Mouse (Mus musculus): ENCODE data around the gene Slc25a47. TPM values are rescaled to one million over a fixed set of nuclear protein-coding genes. Genes with fewer than 3 reads are reported as not detected.

Slc25a47 gene
- polyA plus RNA-seq, 1 experiment from 2014 or later: 15.6 TPM

DNA sequence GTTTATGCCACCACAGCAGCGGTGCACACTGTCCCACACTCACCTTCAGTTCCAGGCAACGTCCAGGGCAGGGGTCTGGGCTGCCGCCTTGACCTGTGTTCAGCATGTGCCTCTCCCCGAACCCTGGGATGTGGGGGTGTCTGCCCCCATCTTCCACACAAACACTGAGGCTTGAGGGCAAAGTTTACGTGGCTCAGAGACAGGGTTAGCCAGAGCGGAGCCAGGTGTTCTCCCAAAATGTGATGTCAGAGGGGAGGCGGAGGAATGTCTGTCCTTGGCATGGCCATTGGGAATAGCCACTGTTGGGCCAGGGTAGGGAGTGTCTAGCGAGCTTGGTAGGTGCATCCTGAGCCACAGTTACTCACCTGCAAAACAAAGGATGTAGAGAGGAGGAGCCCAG is 17.0 kb downstream of the Slc25a47 start:
- H3K27ac ChIP-seq: no peak overlapping the region
- H3K4me1 ChIP-seq: 0 out of 2 replicates have a peak, but pooled peaks cover 7% of the 10 kb centered on the region
- no peak overlapping the region for H3K4me3 ChIP-seq
- no peak for DNase-seq (ENCODE audit: low spot score)
- H3K36me3 ChIP-seq: peaks cover 17% of the 10 kb centered on the region
- H3K27me3 ChIP-seq (ENCODE audit: low read depth, poor library complexity, severe bottlenecking): no peaks in the 10 kb centered on the region
- 85% methylated on average over 8 of the region's 8 CpGs for WGBS
- no peaks in the 10 kb centered on the region for H3K9me3 ChIP-seq (replicated peaks)

GRCm38 (mm10) chr12:108855081-108855480 is 19.2 kb downstream of the Slc25a47 start:
- DNase-seq (ENCODE audit: low spot score): no peak
- H3K9me3 ChIP-seq (replicated peaks): no peaks in the 10 kb centered on the region
- H3K4me1 ChIP-seq: 0 out of 2 replicates have a peak, but pooled peaks cover 7% of the 10 kb centered on the region
- no peaks in the 10 kb centered on the region for H3K27me3 ChIP-seq (ENCODE audit: low read depth, poor library complexity, severe bottlenecking)
- WGBS: 85% methylated on average over 10 of the region's 10 CpGs
- H3K27ac ChIP-seq: no peak overlapping the region
- peaks cover 25% of the 10 kb centered on the region for H3K36me3 ChIP-seq
- no peak overlapping the region for H3K4me3 ChIP-seq

- WGBS: 89% methylated on average over 8 of the region's 8 CpGs
- Histone ChIP-seq H3K4me1 (no peaks in the 10 kb centered on the region), H3K36me3 (peaks cover 34% of the 10 kb centered on the region), H3K27me3 (ENCODE audit: low read depth, poor library complexity, severe bottlenecking) (no peaks in the 10 kb centered on the region), H3K27ac (no peak overlapping the region), H3K4me3 (no peak overlapping the region), H3K9me3 (replicated peaks) (no peaks in the 10 kb centered on the region)
- DNase-seq (ENCODE audit: low spot score): no peak
These were observed 20.3 kb downstream of the Slc25a47 start for GRCm38 (mm10) chr12:108856186-108856585.

GRCm38 (mm10) chr12:108857109-108857508 is 21.3 kb downstream of the Slc25a47 start:
- WGBS: 91% methylated on average over 7 of the region's 7 CpGs
- H3K9me3 ChIP-seq (replicated peaks): no peaks in the 10 kb centered on the region
- no peaks in the 10 kb centered on the region for H3K27me3 ChIP-seq (ENCODE audit: low read depth, poor library complexity, severe bottlenecking)
- DNase-seq (ENCODE audit: low spot score): no peak
- peaks cover 43% of the 10 kb centered on the region for H3K36me3 ChIP-seq
- H3K27ac ChIP-seq: no peak overlapping the region
- H3K4me3 ChIP-seq: no peak overlapping the region
- no peaks in the 10 kb centered on the region for H3K4me1 ChIP-seq

- DNase-seq (ENCODE audit: low spot score): no peak
- 84% methylated on average over 7 of the region's 7 CpGs for WGBS
- Histone ChIP-seq H3K36me3 (peaks cover 49% of the 10 kb centered on the region), H3K9me3 (replicated peaks) (no peaks in the 10 kb centered on the region), H3K27me3 (ENCODE audit: low read depth, poor library complexity, severe bottlenecking) (no peaks in the 10 kb centered on the region), H3K27ac (no peak overlapping the region), H3K4me3 (no peak overlapping the region), H3K4me1 (no peaks in the 10 kb centered on the region)
These were observed 21.8 kb downstream of the Slc25a47 start for GRCm38 (mm10) chr12:108857589-108858184.

GRCm38 (mm10) chr12:108858486-108858885 is 22.6 kb downstream of the Slc25a47 start:
- 91% methylated on average over 5 of the region's 5 CpGs for WGBS
- Histone ChIP-seq H3K27ac (no peak overlapping the region), H3K36me3 (peaks cover 57% of the 10 kb centered on the region), H3K27me3 (ENCODE audit: low read depth, poor library complexity, severe bottlenecking) (no peaks in the 10 kb centered on the region), H3K9me3 (replicated peaks) (no peaks in the 10 kb centered on the region), H3K4me1 (no peaks in the 10 kb centered on the region), H3K4me3 (no peak overlapping the region)
- DNase-seq (ENCODE audit: low spot score): no peak

- no peak for DNase-seq (ENCODE audit: low spot score)
- Histone ChIP-seq H3K27ac (no peak overlapping the region), H3K27me3 (ENCODE audit: low read depth, poor library complexity, severe bottlenecking) (no peaks in the 10 kb centered on the region), H3K9me3 (replicated peaks) (no peaks in the 10 kb centered on the region), H3K36me3 (peaks cover 100% of the 10 kb centered on the region), H3K4me1 (no peaks in the 10 kb centered on the region), H3K4me3 (no peak overlapping the region)
- 91% methylated on average over 6 of the region's 6 CpGs for WGBS
These were observed 29.2 kb downstream of the Slc25a47 start for GRCm38 (mm10) chr12:108865007-108865494.

DNA sequence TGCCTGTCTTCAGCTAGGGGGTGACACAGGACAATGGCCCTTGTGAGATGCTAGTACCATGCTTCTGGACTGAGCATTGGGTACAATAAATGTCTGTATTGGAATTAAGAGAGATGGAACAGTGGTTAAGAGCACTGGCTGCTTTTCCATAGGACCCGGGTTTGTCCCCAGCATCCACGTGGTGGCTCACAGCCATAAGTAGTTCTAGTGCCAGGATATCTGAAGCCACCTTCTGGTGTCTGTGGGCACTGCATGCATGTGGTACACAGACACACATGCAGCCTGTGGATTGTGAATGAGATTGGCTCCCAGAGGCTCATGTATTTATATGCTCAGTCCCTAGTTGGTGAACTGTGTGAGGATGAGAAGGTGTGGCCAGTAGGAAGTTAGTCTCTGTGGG is 33.7 kb downstream of the Slc25a47 start:
- Histone ChIP-seq H3K4me3 (no peak overlapping the region), H3K36me3 (peaks cover 100% of the 10 kb centered on the region), H3K4me1 (no peaks in the 10 kb centered on the region), H3K9me3 (replicated peaks) (no peaks in the 10 kb centered on the region), H3K27me3 (ENCODE audit: low read depth, poor library complexity, severe bottlenecking) (no peaks in the 10 kb centered on the region), H3K27ac (no peak overlapping the region)
- WGBS: 85% methylated on average over 2 of the region's 2 CpGs
- no peak for DNase-seq (ENCODE audit: low spot score)

DNA sequence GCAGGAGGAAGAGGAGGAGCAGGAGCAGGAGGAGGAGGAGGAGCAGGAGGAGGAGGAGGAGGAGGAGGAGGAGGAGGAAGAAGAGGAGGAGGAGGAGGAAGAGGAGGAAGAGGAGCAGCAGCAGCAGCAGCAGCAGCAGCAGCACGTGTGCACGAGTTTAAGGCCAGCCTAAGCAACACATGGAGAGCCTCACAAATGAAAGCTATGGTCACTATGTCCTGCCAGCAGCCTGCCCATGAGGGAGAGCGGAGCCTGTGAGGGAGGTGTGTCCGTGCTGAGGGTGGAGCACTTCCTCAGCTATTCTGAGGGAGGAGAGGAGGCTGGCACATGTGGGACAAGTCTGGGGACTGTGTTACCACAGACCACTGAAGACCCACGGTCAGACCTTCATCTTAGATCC is 37.3 kb downstream of the Slc25a47 start:
- H3K36me3 ChIP-seq: peaks cover 98% of the 10 kb centered on the region
- H3K4me1 ChIP-seq: no peaks in the 10 kb centered on the region
- 85% methylated on average over 5 of the region's 5 CpGs for WGBS
- no peaks in the 10 kb centered on the region for H3K9me3 ChIP-seq (replicated peaks)
- no peak overlapping the region for H3K27ac ChIP-seq
- no peak overlapping the region for H3K4me3 ChIP-seq
- DNase-seq (ENCODE audit: low spot score): no peak
- no peaks in the 10 kb centered on the region for H3K27me3 ChIP-seq (ENCODE audit: low read depth, poor library complexity, severe bottlenecking)

- Histone ChIP-seq H3K4me3 (no peak overlapping the region), H3K27ac (no peak overlapping the region), H3K9me3 (replicated peaks) (no peaks in the 10 kb centered on the region), H3K27me3 (ENCODE audit: low read depth, poor library complexity, severe bottlenecking) (no peaks in the 10 kb centered on the region), H3K36me3 (peaks cover 95% of the 10 kb centered on the region), H3K4me1 (no peaks in the 10 kb centered on the region)
- WGBS: 95% methylated on average over 4 of the region's 4 CpGs
- DNase-seq (ENCODE audit: low spot score): no peak
These were observed 43.3 kb downstream of the Slc25a47 start for GRCm38 (mm10) chr12:108879138-108879537.

DNA sequence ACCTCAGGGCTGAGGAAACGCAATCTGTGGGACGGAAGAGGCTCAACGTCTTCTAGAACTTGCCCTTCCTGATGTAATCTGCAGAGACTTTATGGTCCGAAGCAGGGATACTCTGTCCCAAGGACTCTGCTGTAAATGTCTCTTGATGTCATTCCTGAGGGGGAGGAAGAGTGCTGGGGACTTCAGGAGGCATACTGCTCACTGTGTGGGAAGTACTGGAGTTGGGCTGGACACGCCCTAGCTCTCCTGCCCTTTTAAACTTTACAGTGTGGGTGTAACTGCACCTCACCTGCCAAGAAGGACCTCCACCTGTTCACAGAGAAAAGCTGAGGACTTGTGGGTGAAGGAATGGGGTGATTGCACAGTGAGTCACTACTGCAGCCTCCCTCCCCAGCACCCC is 44.8 kb downstream of the Slc25a47 start:
- WGBS: 95% methylated on average over 5 of the region's 5 CpGs
- no peaks in the 10 kb centered on the region for H3K9me3 ChIP-seq (replicated peaks)
- H3K4me3 ChIP-seq: no peak overlapping the region
- H3K4me1 ChIP-seq: no peaks in the 10 kb centered on the region
- H3K27ac ChIP-seq: no peak overlapping the region
- H3K36me3 ChIP-seq: peaks cover 95% of the 10 kb centered on the region
- H3K27me3 ChIP-seq (ENCODE audit: low read depth, poor library complexity, severe bottlenecking): no peaks in the 10 kb centered on the region
- DNase-seq (ENCODE audit: low spot score): no peak

DNA sequence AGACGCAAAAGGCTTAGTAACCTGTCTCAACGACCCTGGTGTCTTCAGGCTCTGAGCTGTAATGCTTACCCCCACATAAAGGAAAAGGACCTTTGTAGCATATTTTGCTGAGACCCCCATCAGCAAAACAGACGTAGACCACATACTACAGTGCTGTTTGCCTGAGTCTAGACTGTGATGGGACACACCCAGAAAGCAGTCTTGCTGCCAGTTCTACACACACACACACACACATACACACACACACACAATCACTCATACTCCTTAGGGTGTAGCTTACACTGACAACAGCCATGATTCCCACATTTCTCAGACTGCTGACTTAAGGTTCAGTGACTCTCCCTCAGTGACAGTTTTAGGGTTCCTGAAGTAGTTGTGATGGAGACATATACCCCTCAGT is 45.3 kb downstream of the Slc25a47 start:
- Histone ChIP-seq H3K36me3 (peaks cover 95% of the 10 kb centered on the region), H3K27me3 (ENCODE audit: low read depth, poor library complexity, severe bottlenecking) (no peaks in the 10 kb centered on the region), H3K4me1 (no peaks in the 10 kb centered on the region), H3K4me3 (no peak overlapping the region), H3K27ac (no peak overlapping the region), H3K9me3 (replicated peaks) (no peaks in the 10 kb centered on the region)
- 91% methylated on average over 3 of the region's 3 CpGs for WGBS
- no peak for DNase-seq (ENCODE audit: low spot score)

GRCm38 (mm10) chr12:108882776-108883175 is 46.9 kb downstream of the Slc25a47 start:
- Histone ChIP-seq H3K4me1 (no peaks in the 10 kb centered on the region), H3K27ac (no peak overlapping the region), H3K27me3 (ENCODE audit: low read depth, poor library complexity, severe bottlenecking) (no peaks in the 10 kb centered on the region), H3K36me3 (peaks cover 97% of the 10 kb centered on the region), H3K4me3 (no peak overlapping the region), H3K9me3 (replicated peaks) (no peaks in the 10 kb centered on the region)
- 93% methylated on average over 8 of the region's 8 CpGs for WGBS
- no peak for DNase-seq (ENCODE audit: low spot score)

GRCm38 (mm10) chr12:108885906-108886305 is 50.1 kb downstream of the Slc25a47 start:
- Histone ChIP-seq H3K36me3 (peaks cover 95% of the 10 kb centered on the region), H3K9me3 (replicated peaks) (no peaks in the 10 kb centered on the region), H3K4me3 (no peak overlapping the region), H3K27me3 (ENCODE audit: low read depth, poor library complexity, severe bottlenecking) (no peaks in the 10 kb centered on the region), H3K4me1 (no peaks in the 10 kb centered on the region), H3K27ac (no peak overlapping the region)
- 100% methylated on average over 1 of the region's 1 CpGs for WGBS
- no peak for DNase-seq (ENCODE audit: low spot score)
